Mouse (Mus musculus): ENCODE measurements at regions not wholly inside any gene's neighbourhood (a gene's known extent, or its start where the extent isn't known, plus 50 kb on each side); places are given as distances from the start of the nearest gene placed in this dataset.

DNA sequence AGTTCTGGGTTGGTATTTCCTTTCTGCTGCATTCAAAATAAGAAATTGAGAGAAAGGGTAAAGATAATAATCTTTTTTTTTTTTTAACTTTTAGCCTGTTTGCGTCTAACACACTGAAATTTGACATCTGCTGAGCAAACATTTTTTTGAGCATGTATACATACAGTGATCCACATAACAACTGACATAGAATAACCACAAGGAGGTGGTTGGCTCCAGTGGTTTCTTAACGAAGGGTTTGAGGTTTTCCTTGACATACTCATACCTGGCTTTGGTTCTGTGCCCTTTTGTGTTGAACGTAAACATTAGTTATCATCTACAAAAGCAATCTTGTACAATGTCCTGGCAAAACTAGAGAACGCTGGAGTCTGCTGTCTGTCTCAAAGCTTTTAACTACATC lies 96.5 kb downstream of the 1190002N15Rik start:
- TF ChIP-seq CTCF (IDR thresholded peaks at IDR 0.05; ENCODE audit: borderline replicate concordance, control insufficient read depth, extremely low read depth, insufficient read depth, low read length, poor library complexity): no peak
- TF ChIP-seq POLR2A (IDR thresholded peaks at IDR 0.05; ENCODE audit: control insufficient read depth, extremely low read depth, insufficient read depth, low read length, poor library complexity): no peak

Data from thymus, adult 2 months (tissue).